Mouse (Mus musculus) embryo, embryonic 10.5 days (tissue): ENCODE results near the gene Cops7b.
"Not testable (repeated sequence)": the region's sequence is repeated elsewhere in the genome, so short reads cannot be mapped to it uniquely, and the experiment has no call there.

ENCODE experiments used
- DNase-seq: peaks from one replicate; pipeline ENCODE4 v3.0.0-alpha.2; 2015; ENCODE audit warnings: low spot score

Cops7b gene

DNA sequence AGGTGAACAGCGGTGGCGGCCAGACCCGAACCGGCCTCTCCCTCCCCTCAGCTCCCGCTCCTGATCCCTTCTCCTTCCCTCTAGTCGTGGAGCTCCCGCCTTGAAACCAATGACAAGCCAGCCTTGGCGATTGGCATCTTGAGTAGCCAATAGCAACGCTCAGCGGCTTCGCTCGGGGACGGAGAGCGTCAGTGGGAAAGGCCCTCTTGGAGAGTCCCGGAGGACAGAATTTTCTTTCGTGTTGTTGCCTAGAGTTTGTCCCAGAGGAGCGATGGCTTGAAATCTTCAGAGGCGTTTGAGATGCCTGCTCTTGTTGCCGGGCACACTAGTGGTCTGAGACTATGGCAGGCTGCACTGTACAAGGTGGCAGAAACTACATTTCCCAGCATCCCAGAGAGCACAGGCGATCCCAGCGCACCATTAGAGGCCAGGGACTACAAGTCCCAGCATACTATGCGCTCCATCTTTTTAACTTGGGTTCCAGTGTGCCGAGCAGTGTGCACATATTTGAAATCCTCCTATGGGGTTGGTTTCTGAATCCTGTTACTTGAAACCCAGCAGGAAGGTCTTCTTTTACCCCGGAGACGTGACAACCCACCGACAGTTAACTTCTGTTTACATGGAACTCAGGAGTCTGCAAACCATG lies at the start of gene Cops7b, which contains the start of gene Pde6d:
TSS of gene Cops7b (plus strand) at position 454 of the 646 bp plus-strand sequence.
TSS of gene Pde6d (minus strand) at position 179 of the 646 bp plus-strand sequence.
- DNase-seq, result peak; percentile 97

DNA sequence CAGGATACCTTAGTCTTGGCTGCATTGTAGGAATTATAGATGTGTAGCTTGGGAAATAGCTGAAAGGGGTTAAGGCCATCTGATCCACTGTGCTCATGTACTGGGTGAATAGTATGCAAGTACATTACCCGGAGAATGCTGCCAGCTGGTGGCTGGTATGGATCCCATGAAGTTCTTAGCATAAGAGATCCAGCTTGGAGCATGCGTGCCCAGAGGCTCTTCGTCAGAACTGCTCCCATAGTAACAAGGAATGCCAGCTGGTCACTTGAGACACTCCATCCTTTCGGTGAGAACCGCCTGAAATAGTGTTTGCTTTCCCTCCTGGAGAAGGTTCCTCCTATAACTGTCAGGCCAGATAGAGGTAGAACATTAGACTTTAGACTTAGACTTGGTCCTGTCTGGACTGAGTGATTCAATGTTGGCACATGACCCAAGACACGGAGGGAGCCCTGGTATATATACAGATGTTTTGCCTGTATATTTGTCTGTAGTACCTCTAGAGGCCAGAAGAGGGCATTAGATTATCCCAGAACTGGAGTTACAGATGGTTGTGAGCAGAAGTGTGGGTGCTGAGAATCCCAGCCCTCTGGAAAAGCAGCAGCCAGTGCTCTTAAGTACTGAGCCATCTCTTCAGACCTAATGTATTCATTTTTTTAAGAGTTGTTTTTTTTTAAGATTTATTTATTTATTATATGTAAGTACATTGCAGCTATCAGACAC lies 49.1 kb upstream of the Cops7b start:
- peak; percentile 39 for DNase-seq

GRCm38 (mm10) chr1:86538383-86538782 lies 44.3 kb upstream of the Cops7b start:
- DNase-seq, result no peak

- DNase-seq, result not testable (repeated sequence)
These were observed 43.1 kb upstream of the Cops7b start for GRCm38 (mm10) chr1:86539583-86539982.

DNA sequence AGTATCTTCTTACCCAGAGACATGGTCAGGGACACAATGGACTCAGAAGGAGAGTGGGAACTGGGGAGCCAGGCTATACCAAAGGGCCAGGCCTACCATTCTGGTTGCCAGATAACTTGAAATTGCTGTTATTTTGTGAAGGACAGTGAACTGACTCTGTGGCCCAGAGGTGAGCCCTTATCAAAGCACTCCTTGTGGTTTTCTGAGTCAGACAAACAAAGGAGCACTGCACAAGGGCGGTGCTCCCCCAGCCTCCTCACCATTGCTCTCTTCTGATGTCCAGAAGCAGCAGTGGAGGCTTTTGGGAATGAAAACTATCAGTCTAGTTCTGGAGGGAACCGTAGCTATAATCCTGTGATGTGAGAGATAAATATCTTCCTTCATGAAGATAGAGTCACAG lies 40.1 kb upstream of the Cops7b start:
- no peak for DNase-seq

DNA sequence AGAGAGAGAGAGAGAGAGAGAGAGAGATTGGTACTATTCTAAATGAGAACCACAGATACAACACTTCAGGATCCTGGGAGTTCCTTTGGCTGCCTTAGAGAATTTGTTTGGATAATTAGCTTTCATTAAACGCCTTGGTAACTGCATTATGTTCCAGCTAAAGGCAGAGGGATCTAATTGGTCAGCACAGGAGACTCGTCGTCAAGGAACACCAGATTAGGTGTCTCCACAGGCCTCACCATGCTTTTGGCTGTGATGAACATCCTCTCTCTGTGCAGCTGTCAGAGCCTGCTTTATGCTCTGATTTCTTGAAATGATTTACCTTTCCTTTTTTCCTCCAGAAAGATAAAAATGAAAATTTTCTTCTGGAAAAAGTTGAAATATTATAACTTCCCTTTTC lies 35.9 kb upstream of the Cops7b start:
- no peak for DNase-seq

DNA sequence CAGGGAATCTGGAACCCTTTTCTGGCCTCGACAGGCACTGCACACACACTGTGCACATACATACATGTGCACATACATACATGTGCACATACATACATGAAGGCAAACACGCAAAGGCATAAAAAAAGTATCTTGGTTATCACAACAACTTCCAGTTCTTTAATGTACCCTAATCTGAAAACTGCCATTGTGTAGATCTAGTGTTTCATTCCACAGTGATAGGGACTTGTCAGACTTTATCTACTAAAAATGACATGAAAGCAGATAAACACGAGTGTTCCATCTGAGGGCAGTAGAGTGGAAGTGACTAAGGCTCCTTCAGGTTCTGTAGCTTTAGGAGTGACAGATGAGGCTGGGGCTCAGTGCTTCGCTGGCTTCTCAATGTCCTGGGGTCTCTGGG lies 31.4 kb upstream of the Cops7b start:
- DNase-seq, result no peak

DNA sequence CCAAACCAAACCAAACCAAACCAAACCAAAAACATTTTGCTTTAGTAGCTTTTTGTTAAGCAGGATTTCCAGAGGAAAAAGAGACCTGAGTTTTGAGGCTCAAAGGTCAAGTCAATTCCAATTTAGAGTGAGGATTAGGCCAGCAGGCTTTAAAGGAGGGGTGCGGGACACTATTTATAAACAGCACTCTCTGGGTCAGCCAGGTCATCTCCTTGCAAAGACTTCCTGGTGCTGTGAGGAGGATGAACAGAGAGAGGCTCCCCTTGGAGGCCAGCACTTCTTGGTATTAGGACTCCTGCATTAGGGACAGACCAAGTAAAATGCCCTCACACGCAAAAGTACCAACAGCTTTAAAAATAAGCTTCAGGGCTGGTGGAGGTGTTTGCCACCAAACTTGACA lies 30.8 kb upstream of the Cops7b start:
- no peak for DNase-seq

DNA sequence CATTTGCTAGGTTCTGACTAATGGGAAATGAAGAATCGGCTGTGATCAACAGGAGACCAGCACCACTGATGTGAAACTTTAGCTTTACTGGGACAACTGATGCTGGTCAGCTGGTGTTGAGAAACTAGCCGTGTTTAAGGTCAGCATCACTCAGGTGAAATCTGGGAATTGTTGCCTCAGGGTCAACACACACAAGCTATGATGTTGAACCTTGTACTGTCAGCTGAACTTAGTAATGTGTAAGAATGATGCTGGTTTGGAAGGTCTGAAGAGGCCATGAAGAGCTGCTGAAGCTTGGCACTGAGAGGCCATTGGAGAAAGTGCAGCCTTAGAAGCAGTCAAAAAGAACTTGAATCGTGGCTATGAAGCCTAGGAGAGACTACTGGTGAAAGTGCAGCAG lies 27.0 kb upstream of the Cops7b start:
- no peak for DNase-seq

- DNase-seq, result no peak
These were observed 24.8 kb upstream of the Cops7b start for GRCm38 (mm10) chr1:86557872-86558271.

DNA sequence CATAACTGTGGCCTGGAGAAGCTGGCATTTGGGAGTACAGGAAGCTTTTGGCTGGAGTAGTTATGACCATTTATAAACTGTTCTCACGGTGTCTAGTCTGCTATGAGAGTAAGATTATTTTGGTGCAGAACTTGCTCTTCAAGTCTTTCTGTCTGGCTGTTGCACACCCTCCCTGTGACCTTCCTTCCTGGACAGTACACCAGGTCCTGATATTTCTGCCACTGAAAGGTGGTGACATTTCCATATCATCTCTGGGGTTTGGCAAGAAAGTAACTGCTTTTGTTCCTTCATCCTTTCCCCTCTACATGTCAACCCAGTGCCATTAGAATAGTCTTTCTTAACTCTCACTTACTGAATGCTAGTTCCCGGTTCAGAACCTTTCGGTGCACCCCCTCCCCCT lies 23.5 kb upstream of the Cops7b start:
- DNase-seq, result no peak

GRCm38 (mm10) chr1:86562663-86563062 lies 20.0 kb upstream of the Cops7b start:
- DNase-seq, result no peak

GRCm38 (mm10) chr1:86568409-86568808 lies 14.3 kb upstream of the Cops7b start:
- DNase-seq, result no peak

- no peak for DNase-seq
These were observed 13.3 kb upstream of the Cops7b start for GRCm38 (mm10) chr1:86569292-86569860.

DNA sequence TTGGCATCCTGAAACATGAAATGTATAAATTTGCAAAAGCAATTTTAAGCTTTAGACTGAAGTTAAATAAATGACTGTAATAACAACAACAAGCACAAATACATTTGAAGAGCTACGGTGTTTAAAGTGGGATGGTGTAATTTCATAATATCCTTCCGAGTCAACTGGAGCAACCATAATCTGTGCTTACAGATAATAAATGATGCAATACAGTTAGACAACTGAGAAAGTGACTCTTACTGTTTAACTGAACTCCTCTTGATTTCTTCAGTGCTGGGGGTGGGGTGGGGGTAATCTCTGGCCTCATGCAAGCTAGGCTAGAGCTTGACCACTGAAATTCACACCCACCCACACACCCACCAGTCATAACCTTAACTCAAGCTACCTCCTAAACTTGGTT lies 11.3 kb upstream of the Cops7b start:
- DNase-seq, result no peak

DNA sequence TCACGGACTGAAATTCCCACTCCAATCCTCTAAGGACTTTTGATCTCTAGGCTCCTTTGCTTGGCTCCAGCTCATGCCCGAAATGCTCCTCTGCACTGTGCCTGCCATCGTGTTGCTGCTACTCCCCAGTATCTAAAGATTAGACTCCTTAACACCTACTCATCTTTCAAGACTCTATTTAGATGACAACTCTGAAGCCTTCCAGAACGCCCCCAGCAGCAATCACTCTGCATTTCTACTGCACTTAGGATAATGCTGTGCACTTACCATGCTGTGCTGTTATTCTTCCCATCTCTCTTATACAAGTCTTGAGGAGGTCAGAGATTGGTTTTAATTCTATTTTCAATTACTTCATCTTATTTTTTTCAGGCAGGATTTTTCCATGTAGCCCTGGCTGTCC lies 10.8 kb upstream of the Cops7b start:
- no peak for DNase-seq

- no peak for DNase-seq
These were observed 2.3 kb upstream of the Cops7b start for GRCm38 (mm10) chr1:86580426-86580825.

- peak; percentile 32 for DNase-seq
These were observed 833 bp upstream of the Cops7b start for GRCm38 (mm10) chr1:86581692-86582450.

- no peak for DNase-seq
These were observed 1.0 kb downstream of the Cops7b start for GRCm38 (mm10) chr1:86583709-86584108.

DNA sequence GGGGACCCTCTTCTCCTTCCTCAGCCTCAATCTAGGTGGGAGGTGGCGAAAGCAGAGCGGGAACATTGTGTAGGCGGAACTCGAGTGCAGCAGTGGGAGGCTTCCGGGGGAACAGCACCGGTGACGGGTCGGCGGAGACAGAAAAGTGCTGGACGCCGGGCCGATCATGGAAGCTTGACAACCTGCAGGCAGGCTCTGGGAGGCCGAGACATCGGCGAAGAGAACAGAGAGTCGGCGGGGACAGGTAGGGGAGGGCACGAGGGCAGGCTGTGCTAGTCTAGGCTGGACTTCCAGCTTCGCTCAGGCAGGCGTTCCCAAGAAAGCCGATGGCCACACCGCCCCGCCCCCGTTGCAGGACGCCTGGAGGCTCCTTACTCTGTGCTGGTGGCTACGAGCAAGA lies 4.3 kb downstream of the Cops7b start:
- DNase-seq, result peak; percentile 82

GRCm38 (mm10) chr1:86594539-86594938 lies 11.8 kb downstream of the Cops7b start:
- DNase-seq, result no peak

DNA sequence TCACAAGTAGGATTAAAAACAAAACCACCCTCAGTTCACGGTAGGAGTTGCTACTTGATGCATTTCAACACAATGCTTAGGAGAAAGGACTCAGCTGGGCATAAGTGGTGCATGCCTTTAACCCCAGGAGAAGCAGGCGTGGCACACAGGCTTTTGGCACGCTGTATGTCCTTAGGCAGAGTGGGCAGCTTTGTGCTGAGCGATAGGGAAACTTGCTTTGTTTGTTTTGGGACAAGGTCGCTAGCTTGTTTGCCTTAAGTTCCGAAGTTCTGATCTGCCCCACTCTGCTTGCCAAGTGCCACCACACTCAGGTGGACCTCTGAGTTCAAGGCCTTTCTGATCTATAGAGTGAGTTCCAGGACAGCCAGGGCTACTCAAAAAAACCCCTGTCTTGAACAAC lies 12.6 kb downstream of the Cops7b start:
- no peak for DNase-seq

DNA sequence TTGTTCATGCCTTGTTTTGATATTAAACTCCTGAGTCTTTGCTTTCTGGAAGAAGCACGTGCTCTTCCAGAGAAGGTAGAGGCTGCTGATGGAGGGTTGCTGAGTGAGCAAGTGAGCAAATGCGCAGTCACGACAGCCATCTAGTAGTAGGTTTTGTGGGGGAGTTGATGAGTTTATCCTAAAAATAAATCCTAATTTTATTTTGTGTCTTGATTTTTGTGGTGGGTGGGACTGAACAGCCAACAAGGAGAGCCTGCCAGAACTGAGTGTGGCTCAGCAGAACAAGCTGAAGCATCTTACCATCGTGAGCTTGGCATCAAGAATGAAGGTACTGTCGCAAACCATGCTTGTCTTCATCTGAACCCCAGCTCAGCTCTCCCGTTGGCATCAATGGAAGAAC lies 13.8 kb downstream of the Cops7b start:
- no peak for DNase-seq
